10 mouse cellular contexts compared by ENCODE assay signal in the genomic region with DNA sequence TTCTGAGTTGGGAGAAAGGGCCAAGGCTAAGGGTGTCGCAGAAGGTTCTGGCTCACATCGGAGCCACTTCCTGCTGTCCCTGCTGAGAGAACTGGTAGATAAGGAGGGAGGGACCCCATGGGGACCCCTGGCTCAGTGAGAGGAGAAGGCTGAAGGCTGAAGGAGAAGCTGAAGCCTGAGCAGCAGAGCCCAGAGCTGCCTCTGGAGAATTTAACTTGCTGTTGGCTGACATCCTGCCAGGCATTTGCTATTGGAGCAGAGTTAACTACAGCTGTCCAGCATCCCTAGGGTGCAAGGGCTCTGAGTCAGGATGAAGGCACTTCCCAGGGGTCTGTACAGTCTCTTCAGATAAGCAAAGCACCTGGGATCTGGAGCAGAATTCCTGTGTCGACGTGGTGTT.
DNase-seq lines count a peak whose midpoint lies in the region; ATAC-seq and TF ChIP-seq lines count a peak whose summit lies in the region.
"Had no signal": no experiment of that assay in that cellular context is flagged by ENCODE, and none has a peak within 500 bp of the region (broad histone marks: within the 10 kb centered on the region; RNA-seq: fewer than 3 reads in every experiment).

No protein-coding gene starts in this region.

- H3K9me3 ChIP-seq in lung, embryonic 16.5 days (ENCODE audit: control insufficient read depth, low read length) = no peaks in the 10 kb centered on the region
- H3K9me3 ChIP-seq in intestine, embryonic 16.5 days (ENCODE audit: control insufficient read depth, low read length) = no peaks in the 10 kb centered on the region
- H3K9me3 ChIP-seq in stomach, embryonic 15.5 days = no peaks in the 10 kb centered on the region

- H3K4me1 ChIP-seq in lung, embryonic 16.5 days (replicated peaks; ENCODE audit: control insufficient read depth, insufficient read depth, low read length) = no peaks in the 10 kb centered on the region; the same call in 1 of the 2 replicates
- no peaks in the 10 kb centered on the region for H3K4me1 ChIP-seq in lung, adult 2 months (ENCODE audit: control insufficient read depth, insufficient read depth, low read length)
- H3K4me1 ChIP-seq in intestine, embryonic 16.5 days (ENCODE audit: control insufficient read depth, insufficient read depth, low read length) = peaks cover 10% of the 10 kb centered on the region
- peaks cover 9% of the 10 kb centered on the region; the same call in 1 of the 2 replicates for H3K4me1 ChIP-seq in stomach, embryonic 15.5 days

- no peak for TF ChIP-seq CTCF in lung, adult 2 months (IDR thresholded peaks at IDR 0.05; ENCODE audit: insufficient read depth, low read length)

- H3K4me3 ChIP-seq in lung, embryonic 16.5 days (ENCODE audit: low read length) = no peak overlapping the region
- H3K4me3 ChIP-seq in lung, adult 2 months (replicated peaks; ENCODE audit: extremely low read depth, low read depth, low read length) = no peak overlapping the region
- H3K4me3 ChIP-seq in intestine, embryonic 16.5 days (ENCODE audit: low read length) = no peak overlapping the region
- no peak overlapping the region for H3K4me3 ChIP-seq in stomach, embryonic 15.5 days (replicated peaks)

- H3K36me3 ChIP-seq in lung, embryonic 16.5 days (ENCODE audit: control insufficient read depth, insufficient read depth, low read length) = no peaks in the 10 kb centered on the region
- no peaks in the 10 kb centered on the region for H3K36me3 ChIP-seq in intestine, embryonic 16.5 days (ENCODE audit: control insufficient read depth, insufficient read depth, low read length)
- no peaks in the 10 kb centered on the region for H3K36me3 ChIP-seq in stomach, embryonic 15.5 days

- H3K4me2 ChIP-seq in lung, embryonic 16.5 days (ENCODE audit: low read depth, low read length) = no peak overlapping the region
- H3K4me2 ChIP-seq in intestine, embryonic 16.5 days (ENCODE audit: low read depth, low read length) = no peak overlapping the region
- no peak overlapping the region for H3K4me2 ChIP-seq in stomach, embryonic 15.5 days

- DNase-seq in lung, adult 2 months = no peak
- peak; percentile 76 for DNase-seq in heart, adult 8-10 months (ENCODE audit: low spot score)
- DNase-seq in layer of hippocampus, adult 9-11 months = no peak
- no peak for DNase-seq in layer of hippocampus, postnatal 10 days (ENCODE audit: low spot score in 2 of 2)
- DNase-seq in frontal cortex, postnatal 14 days (ENCODE audit: low spot score in 2 of 2) = no peak
- DNase-seq: cerebellum, postnatal 36 days had no signal

- no peaks in the 10 kb centered on the region for H3K27me3 ChIP-seq in lung, embryonic 16.5 days (ENCODE audit: control insufficient read depth, insufficient read depth, low read depth, low read length)
- no peaks in the 10 kb centered on the region for H3K27me3 ChIP-seq in intestine, embryonic 16.5 days (replicated peaks; ENCODE audit: control insufficient read depth, insufficient read depth, low read length)
- no peaks in the 10 kb centered on the region for H3K27me3 ChIP-seq in stomach, embryonic 15.5 days (replicated peaks)

- peak overlapping the region; percentile 53 for H3K27ac ChIP-seq in lung, embryonic 16.5 days (ENCODE audit: low read length)
- H3K27ac ChIP-seq in intestine, embryonic 16.5 days (ENCODE audit: low read length) = peak overlapping the region; percentile 74
- peak overlapping the region; percentile 87 for H3K27ac ChIP-seq in stomach, embryonic 15.5 days
- H3K27ac ChIP-seq: liver, embryonic 14.5 days had no signal

- ATAC-seq in lung, embryonic 16.5 days (ENCODE audit: low read depth) = peak; percentile 46; the same call in 1 of the 2 replicates
- ATAC-seq in intestine, embryonic 16.5 days = peak; percentile 66
- peak; percentile 47; the same call in 1 of the 2 replicates for ATAC-seq in stomach, embryonic 15.5 days (ENCODE audit: insufficient read depth, low FRiP score, low read depth)

- no peak overlapping the region for H3K9ac ChIP-seq in lung, embryonic 16.5 days (ENCODE audit: low read length)
- H3K9ac ChIP-seq in intestine, embryonic 16.5 days (ENCODE audit: low read depth, low read length) = no peak overlapping the region
- H3K9ac ChIP-seq in stomach, embryonic 15.5 days = no peak overlapping the region
- H3K9ac ChIP-seq: liver, embryonic 14.5 days had no signal

- TF ChIP-seq POLR2A in lung, adult 2 months (IDR thresholded peaks at IDR 0.05; ENCODE audit: borderline replicate concordance, extremely low read depth, low read depth, low read length) = no peak

- 28% methylated on average over 4 of the region's 4 CpGs for WGBS in lung, embryonic 16.5 days
- 40% methylated on average over 4 of the region's 4 CpGs for WGBS in lung, adult 2 months
- 34% methylated on average over 4 of the region's 4 CpGs for WGBS in intestine, embryonic 16.5 days
- 50% methylated on average over 4 of the region's 4 CpGs for WGBS in stomach, embryonic 15.5 days
